Mouse (Mus musculus): Measurements from ENCODE around the gene Rhox7a. TPM values are rescaled to one million over a fixed set of nuclear protein-coding genes. Genes with fewer than 3 reads are reported as not detected.
"Not testable (repeated sequence)": the region's sequence is repeated elsewhere in the genome, so short reads cannot be mapped to it uniquely, and the experiment has no call there.

Gene Rhox7a
- not detected in 2 replicates for polyA plus RNA-seq (2015; fragmentation: Nextera tagmentation; extraction: Ambion mirVana)

DNA sequence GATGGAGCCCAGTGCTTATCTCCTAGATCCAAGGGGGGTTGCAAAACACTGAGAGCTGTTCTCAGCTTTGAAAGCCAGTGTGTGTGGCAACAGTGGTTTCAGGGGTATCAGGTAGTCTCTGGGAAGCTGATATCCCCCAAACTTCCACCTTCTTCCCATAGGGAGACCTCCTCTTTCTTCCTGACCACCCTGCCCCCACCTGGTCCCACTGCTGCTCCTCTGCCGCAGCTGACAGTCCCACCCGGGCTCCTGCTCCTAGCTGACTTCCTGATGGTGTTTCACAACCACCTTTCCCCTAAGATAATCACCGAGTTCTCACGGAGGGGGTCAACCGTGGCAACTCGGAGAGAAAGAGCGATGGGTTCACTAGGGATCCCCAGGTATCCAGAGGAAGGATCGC, at the start of gene Rhox7a:
Rhox7a (plus strand) TSS at position 301 of the 400 bp plus-strand sequence.
- not testable (repeated sequence) for H3K36me3 ChIP-seq (ENCODE audit: insufficient read depth, low read length); H3K27ac ChIP-seq (ENCODE audit: low read length); H3K4me3 ChIP-seq (ENCODE audit: low read length); H3K27me3 ChIP-seq (ENCODE audit: insufficient read depth, low read length); H3K9ac ChIP-seq (replicated peaks; ENCODE audit: low read length); ATAC-seq (ENCODE audit: low FRiP score, low TSS enrichment); H3K4me1 ChIP-seq (ENCODE audit: insufficient read depth, low read length); H3K9me3 ChIP-seq (ENCODE audit: low read length); H3K4me2 ChIP-seq (replicated peaks; ENCODE audit: low read depth, low read length)
- WGBS = 73% methylated on average over 8 of the region's 8 CpGs

DNA sequence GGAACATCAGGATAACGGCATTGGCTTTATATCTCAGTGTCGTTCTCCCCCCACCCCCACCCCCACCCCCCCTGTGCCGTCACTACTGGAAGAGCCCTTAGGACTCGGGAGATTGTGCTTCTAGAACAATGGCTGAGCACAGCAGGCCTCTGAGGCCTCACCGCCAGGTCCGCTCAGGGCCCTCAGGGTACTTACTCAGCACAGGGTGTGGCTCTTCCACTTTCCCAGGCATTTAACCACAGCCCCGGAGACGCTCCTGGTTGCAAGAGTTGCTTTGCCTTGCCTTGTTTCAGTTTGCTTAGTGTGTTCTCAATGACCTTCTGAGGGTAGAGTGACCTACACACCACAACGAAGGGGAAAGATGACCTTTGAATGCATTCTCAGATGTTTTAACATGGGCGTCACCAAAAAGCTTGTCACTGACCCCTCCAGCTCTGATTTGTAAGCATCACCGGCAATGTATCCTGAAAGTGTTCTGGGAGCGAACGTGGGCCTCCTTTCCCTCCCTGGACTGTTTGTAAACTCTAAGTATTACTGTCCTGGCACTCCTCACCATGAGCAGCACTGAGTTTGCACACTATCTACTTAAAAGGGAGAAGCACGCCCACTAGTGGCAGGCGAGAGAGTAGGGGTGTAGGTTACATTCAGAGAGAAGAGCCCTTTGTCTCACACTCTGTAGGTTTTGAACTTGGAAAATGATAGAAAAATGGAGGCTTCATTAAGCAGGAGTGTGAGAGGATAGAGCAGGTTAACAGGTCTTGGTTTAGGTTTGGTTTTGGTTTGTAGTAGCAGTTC, 24.0 kb upstream of the Rhox7a start:
- Histone ChIP-seq H3K4me1 (ENCODE audit: insufficient read depth, low read length) (no peaks in the 10 kb centered on the region), H3K9ac (replicated peaks; ENCODE audit: low read length) (no peak overlapping the region), H3K4me3 (ENCODE audit: low read length) (no peak overlapping the region), H3K36me3 (ENCODE audit: insufficient read depth, low read length) (no peaks in the 10 kb centered on the region), H3K4me2 (replicated peaks; ENCODE audit: low read depth, low read length) (no peak overlapping the region), H3K9me3 (ENCODE audit: low read length) (no peaks in the 10 kb centered on the region), H3K27me3 (ENCODE audit: insufficient read depth, low read length) (no peaks in the 10 kb centered on the region), H3K27ac (ENCODE audit: low read length) (no peak overlapping the region)
- ATAC-seq (ENCODE audit: low FRiP score, low TSS enrichment) = no peak
- 85% methylated on average over 15 of the region's 15 CpGs for WGBS

DNA sequence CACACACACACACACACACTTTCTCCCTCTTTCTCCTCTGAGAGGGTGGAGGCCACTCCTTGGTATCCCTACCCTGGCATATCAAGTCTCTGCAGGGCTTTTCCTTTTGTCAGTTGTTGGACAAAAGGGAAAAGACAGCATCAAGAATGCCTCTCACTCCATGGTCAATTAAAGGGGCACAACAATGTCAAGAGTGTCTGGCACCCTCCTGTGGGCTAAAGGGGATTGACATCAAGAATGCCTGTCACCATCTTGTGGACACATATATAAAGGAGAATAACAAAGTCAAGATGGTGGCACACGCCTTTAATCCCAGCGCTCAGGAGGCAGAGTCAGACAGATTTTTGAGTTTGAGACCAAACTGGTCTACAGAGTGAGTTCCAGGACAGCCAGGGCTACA, 22.1 kb upstream of the Rhox7a start:
- no peak overlapping the region for H3K9ac ChIP-seq (replicated peaks; ENCODE audit: low read length)
- no peak overlapping the region for H3K27ac ChIP-seq (ENCODE audit: low read length)
- no peaks in the 10 kb centered on the region for H3K27me3 ChIP-seq (ENCODE audit: insufficient read depth, low read length)
- H3K36me3 ChIP-seq (ENCODE audit: insufficient read depth, low read length) = no peaks in the 10 kb centered on the region
- ATAC-seq (ENCODE audit: low FRiP score, low TSS enrichment) = no peak
- 85% methylated on average over 2 of the region's 2 CpGs for WGBS
- no peak overlapping the region for H3K4me2 ChIP-seq (replicated peaks; ENCODE audit: low read depth, low read length)
- no peak overlapping the region for H3K4me3 ChIP-seq (ENCODE audit: low read length)
- H3K9me3 ChIP-seq (ENCODE audit: low read length) = no peaks in the 10 kb centered on the region
- H3K4me1 ChIP-seq (ENCODE audit: insufficient read depth, low read length) = no peaks in the 10 kb centered on the region

- Histone ChIP-seq H3K27me3 (ENCODE audit: insufficient read depth, low read length) (no peaks in the 10 kb centered on the region; the same call in 1 of the 2 replicates), H3K4me2 (replicated peaks; ENCODE audit: low read depth, low read length) (no peak overlapping the region), H3K27ac (ENCODE audit: low read length) (no peak overlapping the region), H3K9me3 (ENCODE audit: low read length) (no peaks in the 10 kb centered on the region), H3K4me3 (ENCODE audit: low read length) (no peak overlapping the region), H3K4me1 (ENCODE audit: insufficient read depth, low read length) (no peaks in the 10 kb centered on the region), H3K36me3 (ENCODE audit: insufficient read depth, low read length) (no peaks in the 10 kb centered on the region), H3K9ac (replicated peaks; ENCODE audit: low read length) (no peak overlapping the region)
- WGBS = 32% methylated on average over 5 of the region's 5 CpGs
- ATAC-seq (ENCODE audit: low FRiP score, low TSS enrichment) = no peak
These were observed 20.3 kb upstream of the Rhox7a start for GRCm38 (mm10) chrX:37811179-37811578.

GRCm38 (mm10) chrX:37815665-37816064, 15.8 kb upstream of the Rhox7a start:
- ATAC-seq (ENCODE audit: low FRiP score, low TSS enrichment) = no peak
- Histone ChIP-seq H3K36me3 (ENCODE audit: insufficient read depth, low read length) (no peaks in the 10 kb centered on the region), H3K4me3 (ENCODE audit: low read length) (no peak overlapping the region), H3K9me3 (ENCODE audit: low read length) (no peaks in the 10 kb centered on the region), H3K27ac (ENCODE audit: low read length) (no peak overlapping the region), H3K4me1 (ENCODE audit: insufficient read depth, low read length) (no peaks in the 10 kb centered on the region), H3K4me2 (replicated peaks; ENCODE audit: low read depth, low read length) (no peak overlapping the region), H3K9ac (replicated peaks; ENCODE audit: low read length) (no peak overlapping the region), H3K27me3 (ENCODE audit: insufficient read depth, low read length) (no peaks in the 10 kb centered on the region; the same call in 1 of the 2 replicates)
- 67% methylated on average over 10 of the region's 10 CpGs for WGBS

- H3K27me3 ChIP-seq (ENCODE audit: insufficient read depth, low read length); H3K9ac ChIP-seq (replicated peaks; ENCODE audit: low read length); H3K4me2 ChIP-seq (replicated peaks; ENCODE audit: low read depth, low read length); H3K4me1 ChIP-seq (ENCODE audit: insufficient read depth, low read length); H3K9me3 ChIP-seq (ENCODE audit: low read length); H3K4me3 ChIP-seq (ENCODE audit: low read length); ATAC-seq (ENCODE audit: low FRiP score, low TSS enrichment); H3K27ac ChIP-seq (ENCODE audit: low read length); H3K36me3 ChIP-seq (ENCODE audit: insufficient read depth, low read length): not testable (repeated sequence)
- 91% methylated on average over 4 of the region's 12 CpGs for WGBS
These were observed 4.9 kb upstream of the Rhox7a start, which contains the start of gene Rhox6 for GRCm38 (mm10) chrX:37826610-37827009. Gene Rhox6 (plus strand): TSS chrX:37826910.

DNA sequence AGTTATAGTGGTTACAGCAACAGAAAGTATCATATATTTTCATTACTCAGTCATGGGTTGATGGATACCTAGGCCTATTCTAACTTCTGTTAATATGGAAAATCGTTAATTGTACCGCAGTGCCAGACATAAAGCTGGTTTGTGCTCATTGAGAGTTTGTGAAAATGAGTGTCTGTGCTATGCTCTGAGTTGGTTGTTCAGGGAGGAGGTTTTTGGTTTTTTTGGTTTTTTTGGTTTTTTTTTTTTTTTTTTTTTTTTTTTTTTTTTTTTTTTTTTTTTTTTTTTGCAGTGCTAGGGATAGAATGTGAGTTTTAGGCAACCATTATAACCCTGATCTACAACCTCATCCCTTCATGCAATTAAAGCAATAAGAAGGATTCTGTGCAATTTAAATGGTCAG, 40.2 kb downstream of the Rhox7a start:
- 100% methylated on average over 2 of the region's 2 CpGs for WGBS
- Histone ChIP-seq H3K4me1 (ENCODE audit: insufficient read depth, low read length) (no peaks in the 10 kb centered on the region), H3K9me3 (ENCODE audit: low read length) (no peaks in the 10 kb centered on the region), H3K27ac (ENCODE audit: low read length) (no peak overlapping the region), H3K36me3 (ENCODE audit: insufficient read depth, low read length) (no peaks in the 10 kb centered on the region), H3K27me3 (ENCODE audit: insufficient read depth, low read length) (no peaks in the 10 kb centered on the region), H3K9ac (replicated peaks; ENCODE audit: low read length) (no peak overlapping the region), H3K4me3 (ENCODE audit: low read length) (no peak overlapping the region), H3K4me2 (replicated peaks; ENCODE audit: low read depth, low read length) (no peak overlapping the region)
- ATAC-seq (ENCODE audit: low FRiP score, low TSS enrichment) = no peak

DNA sequence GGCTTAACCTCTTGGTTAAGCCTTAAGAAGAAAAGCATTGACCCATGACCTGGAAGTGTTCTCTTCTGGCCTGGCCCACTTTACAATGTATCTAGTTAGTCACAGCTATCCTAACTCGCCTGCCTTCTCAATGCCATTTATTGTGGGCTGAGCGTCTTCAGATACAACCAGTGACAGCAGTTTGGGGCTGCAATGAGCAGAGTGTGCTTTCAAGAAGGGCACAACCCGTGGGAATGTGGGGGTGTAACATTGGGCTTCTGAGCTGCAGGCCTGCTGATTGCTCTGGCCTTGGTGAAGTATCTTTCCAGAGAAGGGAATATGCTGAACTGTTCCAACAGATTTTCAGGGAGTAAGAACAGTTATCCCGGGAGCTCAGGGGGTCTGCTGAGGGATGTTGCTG, 47.4 kb downstream of the Rhox7a start, which contains the start of gene Rhox8:
Rhox8 (minus strand) TSS at position 101 of the 400 bp plus-strand sequence.
- H3K9me3 ChIP-seq (ENCODE audit: low read length) = no peaks in the 10 kb centered on the region
- H3K36me3 ChIP-seq (ENCODE audit: insufficient read depth, low read length) = no peaks in the 10 kb centered on the region
- H3K9ac ChIP-seq (replicated peaks; ENCODE audit: low read length) = no peak within 1 kb of the TSS
- no peaks in the 10 kb centered on the region for H3K27me3 ChIP-seq (ENCODE audit: insufficient read depth, low read length)
- H3K4me1 ChIP-seq (ENCODE audit: insufficient read depth, low read length) = no peaks in the 10 kb centered on the region
- H3K4me3 ChIP-seq (ENCODE audit: low read length) = no peak within 1 kb of the TSS
- H3K4me2 ChIP-seq (replicated peaks; ENCODE audit: low read depth, low read length) = no peak within 1 kb of the TSS
- 71% methylated on average over 4 of the region's 4 CpGs for WGBS
- no peak within 1 kb of the TSS for H3K27ac ChIP-seq (ENCODE audit: low read length)
- no peak for ATAC-seq (ENCODE audit: low FRiP score, low TSS enrichment)

Measured in kidney, embryonic 16.5 days (tissue).